Mouse (Mus musculus): ENCODE measurements around the gene Gm39566.

GRCm38 (mm10) chr11:69848021-69848420 is 32.9 kb upstream of the Gm39566 start:
- no peak for TF ChIP-seq CTCF (conservative IDR thresholded peaks at IDR 0.05; ENCODE audit: insufficient read depth, insufficient read length, low read depth, low read length)
- no peak for TF ChIP-seq POLR2A (IDR thresholded peaks at IDR 0.05; ENCODE audit: low read depth, low read length)
